Mouse (Mus musculus) cerebral cortex, adult 2 months (tissue): ENCODE data around the gene Mxi1.

Experiments
- WGBS: fragments of 180-500 bp; shearing (Covaris S2); methylation state at CpG from one replicate; pipeline ENCODE4 v1.1.7; 2018; 5-methylcytosine and 5-hydroxymethylcytosine counted together

Mxi1 gene

GRCm38 (mm10) chr19:53364963-53365362 is 54.6 kb downstream of the Mxi1 start:
- WGBS: 3% methylated on average over 9 of the region's 9 CpGs

GRCm38 (mm10) chr19:53366057-53366775 is 55.9 kb downstream of the Mxi1 start:
- 57% methylated on average over 11 of the region's 11 CpGs for WGBS

GRCm38 (mm10) chr19:53366881-53367280 is 56.6 kb downstream of the Mxi1 start:
- 47% methylated on average over 7 of the region's 7 CpGs for WGBS

GRCm38 (mm10) chr19:53369469-53370043 is 59.2 kb downstream of the Mxi1 start:
- WGBS: 36% methylated on average over 14 of the region's 14 CpGs

- WGBS: 62% methylated on average over 15 of the region's 15 CpGs
These were observed 59.9 kb downstream of the Mxi1 start for GRCm38 (mm10) chr19:53370233-53370632.

GRCm38 (mm10) chr19:53371666-53372065 is 61.3 kb downstream of the Mxi1 start, which contains the start of gene Gm10197:
Gene Gm10197 (minus strand): TSS chr19:53371766.
- WGBS: 92% methylated on average over 13 of the region's 13 CpGs

GRCm38 (mm10) chr19:53373570-53373969 is 63.3 kb downstream of the Mxi1 start:
- WGBS: 89% methylated on average over 2 of the region's 2 CpGs

GRCm38 (mm10) chr19:53375299-53375698 is 65.0 kb downstream of the Mxi1 start:
- 90% methylated on average over 6 of the region's 6 CpGs for whole genome bisulfite sequencing

- 95% methylated on average over 9 of the region's 9 CpGs for whole genome bisulfite sequencing
These were observed 65.5 kb downstream of the Mxi1 start for GRCm38 (mm10) chr19:53375816-53376215.

- WGBS: 75% methylated on average over 8 of the region's 8 CpGs
These were observed 67.3 kb downstream of the Mxi1 start for GRCm38 (mm10) chr19:53377652-53378051.

GRCm38 (mm10) chr19:53378421-53378820 is 68.1 kb downstream of the Mxi1 start:
- WGBS: 92% methylated on average over 10 of the region's 10 CpGs

GRCm38 (mm10) chr19:53383336-53383735 is 73.0 kb downstream of the Mxi1 start:
- WGBS: 95% methylated on average over 15 of the region's 15 CpGs

- WGBS: 14% methylated on average over 6 of the region's 6 CpGs
These were observed 79.1 kb downstream of the Mxi1 start for GRCm38 (mm10) chr19:53389417-53389816.

- under 1% methylated on average over 57 of the region's 59 CpGs for WGBS
These were observed 79.6 kb downstream of the Mxi1 start for GRCm38 (mm10) chr19:53389851-53390431.

GRCm38 (mm10) chr19:53390495-53391007 is 80.2 kb downstream of the Mxi1 start, which contains the start of gene Smndc1:
Gene Smndc1 (minus strand): TSS chr19:53390578.
- under 1% methylated on average over 48 of the region's 48 CpGs for WGBS

- 37% methylated on average over 8 of the region's 8 CpGs for WGBS
These were observed 81.1 kb downstream of the Mxi1 start for GRCm38 (mm10) chr19:53391386-53391785.

- WGBS: 83% methylated on average over 5 of the region's 5 CpGs
These were observed 81.5 kb downstream of the Mxi1 start for GRCm38 (mm10) chr19:53391787-53392186.

GRCm38 (mm10) chr19:53392781-53393343 is 82.5 kb downstream of the Mxi1 start:
- WGBS: 46% methylated on average over 8 of the region's 8 CpGs

GRCm38 (mm10) chr19:53394552-53394951 is 84.2 kb downstream of the Mxi1 start:
- WGBS: 5% methylated on average over 7 of the region's 7 CpGs

- 59% methylated on average over 3 of the region's 3 CpGs for WGBS
These were observed 84.6 kb downstream of the Mxi1 start for GRCm38 (mm10) chr19:53394956-53395355.

- 67% methylated on average over 5 of the region's 5 CpGs for WGBS
These were observed 85.5 kb downstream of the Mxi1 start for GRCm38 (mm10) chr19:53395805-53396204.
